In genomic region chr17:83918413-83919139, GRCm38 (mm10) we compare ENCODE assay signal across 8 mouse cellular contexts.
DNase-seq lines count a peak whose midpoint lies in the region; TF ChIP-seq lines count a peak whose summit lies in the region.

No protein-coding gene starts in this region.

- TF ChIP-seq CTCF in layer of hippocampus, adult 2 months (conservative IDR thresholded peaks at IDR 0.05) = peak; percentile 12; the same call in 1 of the 2 replicates

- no peak overlapping the region for H3K4me3 ChIP-seq in layer of hippocampus, adult 2 months
- no peak overlapping the region for H3K4me3 ChIP-seq in brown adipose tissue, adult 24 weeks (ENCODE audit: insufficient read depth, low read depth, low read length)

- DNase-seq in layer of hippocampus, adult 2 months (ENCODE audit: low spot score in 2 of 2) = no peak
- no peak for DNase-seq in layer of hippocampus, postnatal 36 days
- DNase-seq in induced T-regulatory cell, adult 2 months (ENCODE audit: low read depth) = peak; percentile 65
- DNase-seq in lung, postnatal 36 days = peak; percentile 62
- DNase-seq in urinary bladder, postnatal 25 days (ENCODE audit: low spot score) = no peak
- DNase-seq in adipocyte (ENCODE audit: low spot score) = no peak
- no peak for DNase-seq in gastrocnemius, adult 8-10 months (ENCODE audit: low spot score in 2 of 2)

- H3K27ac ChIP-seq in layer of hippocampus, adult 2 months = peak overlapping the region; percentile 64; the same call in 1 of the 2 replicates
- H3K27ac ChIP-seq in brown adipose tissue, adult 24 weeks (replicated peaks; ENCODE audit: low read depth, low read length) = peak overlapping the region; percentile 81

- H3K4me1 ChIP-seq in brown adipose tissue, adult 24 weeks (ENCODE audit: control insufficient read depth, insufficient read depth, insufficient read length, low read length) = peaks cover 30% of the 10 kb centered on the region

Comparison
In these comparisons a context has a peak if more than half of its experiments do, and no peak if none do; other contexts are left out.
1. DNase-seq: peak in induced T-regulatory cell, adult 2 months (single experiment) and lung, postnatal 36 days (single experiment); none in layer of hippocampus, adult 2 months (0 of 2), layer of hippocampus, postnatal 36 days (0 of 2), urinary bladder, postnatal 25 days (single experiment), adipocyte (single experiment) and gastrocnemius, adult 8-10 months (0 of 2).